In genomic region chrX:97156155-97156554, GRCm38 (mm10) we compare ENCODE assay signal across 15 mouse cellular contexts.
"Had no signal": no experiment of that assay in that cellular context is flagged by ENCODE, and none has a peak within 500 bp of the region (broad histone marks: within the 10 kb centered on the region; RNA-seq: fewer than 3 reads in every experiment).

No protein-coding gene starts in this region.

- H3K27me3 ChIP-seq: liver, embryonic 13.5 days; megakaryocyte, embryonic 14.5 days; midbrain, embryonic 13.5 days; stomach, embryonic 15.5 days had no signal

- ATAC-seq: midbrain, embryonic 13.5 days; midbrain, embryonic 16.5 days had no signal

- H3K4me1 ChIP-seq: liver, embryonic 13.5 days; megakaryocyte, embryonic 14.5 days; midbrain, embryonic 10.5 days; midbrain, embryonic 13.5 days; stomach, embryonic 15.5 days had no signal

- H3K4me3 ChIP-seq: liver, embryonic 13.5 days; megakaryocyte, embryonic 14.5 days; midbrain, embryonic 10.5 days; midbrain, embryonic 13.5 days; myocyte; stomach, embryonic 15.5 days had no signal

- DNase-seq: kidney, adult 11 months; kidney, adult 8-10 months; kidney, postnatal 14 days; kidney, postnatal 4 days; liver, embryonic 13.5 days; lung, adult 2 months; lung, postnatal 14 days; lung, postnatal 4 days; thymus, postnatal 36 days had no signal

- H3K9me3 ChIP-seq: liver, embryonic 13.5 days; megakaryocyte, embryonic 14.5 days; midbrain, embryonic 10.5 days; midbrain, embryonic 13.5 days; stomach, embryonic 15.5 days had no signal

- H3K36me3 ChIP-seq: liver, embryonic 13.5 days; midbrain, embryonic 10.5 days; midbrain, embryonic 13.5 days; stomach, embryonic 15.5 days had no signal

- H3K27ac ChIP-seq: liver, embryonic 13.5 days; midbrain, embryonic 10.5 days; midbrain, embryonic 13.5 days; stomach, embryonic 15.5 days had no signal
